Mouse (Mus musculus): ENCODE data around the gene Mfsd12. TPM values are rescaled to one million over a fixed set of nuclear protein-coding genes. Genes with fewer than 3 reads are reported as not detected.
A peak's percentile ranks its signal among the peaks of the same experiment; 100 is the strongest.

The Mfsd12 gene
- total and polyA plus RNA-seq, 2 experiments from 2014 or later, result 13.6 to 38.1 TPM

GRCm38 (mm10) chr10:81404720-81405119 is 47.4 kb downstream of the Mfsd12 start:
- no peak for TF ChIP-seq CTCF (IDR thresholded peaks at IDR 0.05; ENCODE audit: low read depth)
- H3K4me1 ChIP-seq (ENCODE audit: insufficient read depth, low read length), result peaks cover 31% of the 10 kb centered on the region
- H3K36me3 ChIP-seq (ENCODE audit: insufficient read depth, low read length), result peaks cover 30% of the 10 kb centered on the region
- ATAC-seq (no peak), DNase-seq (ENCODE audit: low spot score) (no peak)
- no peak overlapping the region for H3K4me2 ChIP-seq (ENCODE audit: low read depth, low read length)
- H3K9ac ChIP-seq (replicated peaks; ENCODE audit: low read length), result no peak overlapping the region
- no peaks in the 10 kb centered on the region for H3K27me3 ChIP-seq (ENCODE audit: insufficient read depth, low read length)
- H3K9me3 ChIP-seq (ENCODE audit: low read length), result no peaks in the 10 kb centered on the region
- H3K27ac ChIP-seq, result no peak overlapping the region
- no peak overlapping the region for H3K4me3 ChIP-seq (ENCODE audit: low read length)
- 75% methylated on average over 18 of the region's 18 CpGs for WGBS

- WGBS, result 44% methylated on average over 13 of the region's 13 CpGs
- DNase-seq (ENCODE audit: low spot score) (peak; percentile 69), ATAC-seq (no peak)
- TF ChIP-seq CTCF (IDR thresholded peaks at IDR 0.05; ENCODE audit: low read depth), result peak; percentile 78
- Histone ChIP-seq H3K27me3 (ENCODE audit: insufficient read depth, low read length) (no peaks in the 10 kb centered on the region), H3K27ac (no peak overlapping the region), H3K9me3 (ENCODE audit: low read length) (no peaks in the 10 kb centered on the region), H3K4me1 (ENCODE audit: insufficient read depth, low read length) (peaks cover 31% of the 10 kb centered on the region), H3K36me3 (ENCODE audit: insufficient read depth, low read length) (peaks cover 24% of the 10 kb centered on the region), H3K9ac (replicated peaks; ENCODE audit: low read length) (no peak overlapping the region), H3K4me2 (ENCODE audit: low read depth, low read length) (no peak overlapping the region), H3K4me3 (ENCODE audit: low read length) (no peak overlapping the region)
These were observed 48.4 kb downstream of the Mfsd12 start for GRCm38 (mm10) chr10:81405588-81406201.

- no peak for ATAC-seq
- H3K4me3 ChIP-seq (ENCODE audit: low read length), result no peak overlapping the region
- no peaks in the 10 kb centered on the region for H3K9me3 ChIP-seq (ENCODE audit: low read length)
- no peak for TF ChIP-seq CTCF (IDR thresholded peaks at IDR 0.05; ENCODE audit: low read depth)
- peaks cover 32% of the 10 kb centered on the region for H3K4me1 ChIP-seq (ENCODE audit: insufficient read depth, low read length)
- peak overlapping the region; percentile 43 for H3K4me2 ChIP-seq (ENCODE audit: low read depth, low read length)
- no peaks in the 10 kb centered on the region for H3K27me3 ChIP-seq (ENCODE audit: insufficient read depth, low read length)
- peaks cover 24% of the 10 kb centered on the region for H3K36me3 ChIP-seq (ENCODE audit: insufficient read depth, low read length)
- no peak for DNase-seq (ENCODE audit: low spot score)
- no peak overlapping the region for H3K9ac ChIP-seq (replicated peaks; ENCODE audit: low read length)
- 32% methylated on average over 24 of the region's 24 CpGs for WGBS
- H3K27ac ChIP-seq, result no peak overlapping the region
These were observed 49.5 kb downstream of the Mfsd12 start for GRCm38 (mm10) chr10:81406504-81407440.

GRCm38 (mm10) chr10:81407539-81408423 is 50.5 kb downstream of the Mfsd12 start:
- peak overlapping the region; percentile 43 for H3K4me2 ChIP-seq (ENCODE audit: low read depth, low read length)
- no peak overlapping the region for H3K9ac ChIP-seq (replicated peaks; ENCODE audit: low read length)
- no peaks in the 10 kb centered on the region for H3K27me3 ChIP-seq (ENCODE audit: insufficient read depth, low read length)
- WGBS, result 26% methylated on average over 31 of the region's 31 CpGs
- peaks cover 27% of the 10 kb centered on the region for H3K4me1 ChIP-seq (ENCODE audit: insufficient read depth, low read length)
- ATAC-seq (peak; percentile 13; the same call in 1 of the 2 replicates), DNase-seq (ENCODE audit: low spot score) (peak; percentile 87)
- H3K27ac ChIP-seq, result no peak overlapping the region; the same call in 1 of the 2 replicates
- no peak overlapping the region for H3K4me3 ChIP-seq (ENCODE audit: low read length)
- no peak for TF ChIP-seq CTCF (IDR thresholded peaks at IDR 0.05; ENCODE audit: low read depth)
- H3K9me3 ChIP-seq (ENCODE audit: low read length), result no peaks in the 10 kb centered on the region
- H3K36me3 ChIP-seq (ENCODE audit: insufficient read depth, low read length), result peaks cover 24% of the 10 kb centered on the region

- H3K4me1 ChIP-seq (ENCODE audit: insufficient read depth, low read length), result peaks cover 25% of the 10 kb centered on the region
- peaks cover 24% of the 10 kb centered on the region for H3K36me3 ChIP-seq (ENCODE audit: insufficient read depth, low read length)
- 55% methylated on average over 13 of the region's 13 CpGs for WGBS
- H3K9ac ChIP-seq (replicated peaks; ENCODE audit: low read length), result no peak overlapping the region
- H3K27ac ChIP-seq, result no peak overlapping the region
- H3K27me3 ChIP-seq (ENCODE audit: insufficient read depth, low read length), result no peaks in the 10 kb centered on the region
- ATAC-seq, result no peak
- H3K9me3 ChIP-seq (ENCODE audit: low read length), result no peaks in the 10 kb centered on the region
- no peak for DNase-seq (ENCODE audit: low spot score)
- no peak overlapping the region for H3K4me3 ChIP-seq (ENCODE audit: low read length)
- TF ChIP-seq CTCF (IDR thresholded peaks at IDR 0.05; ENCODE audit: low read depth), result no peak
- H3K4me2 ChIP-seq (ENCODE audit: low read depth, low read length), result no peak overlapping the region
These were observed 51.1 kb downstream of the Mfsd12 start for GRCm38 (mm10) chr10:81408424-81408729.

GRCm38 (mm10) chr10:81408871-81409291 is 51.6 kb downstream of the Mfsd12 start:
- Histone ChIP-seq H3K27me3 (ENCODE audit: insufficient read depth, low read length) (no peaks in the 10 kb centered on the region), H3K4me2 (ENCODE audit: low read depth, low read length) (no peak overlapping the region), H3K9ac (replicated peaks; ENCODE audit: low read length) (no peak overlapping the region), H3K36me3 (ENCODE audit: insufficient read depth, low read length) (peaks cover 21% of the 10 kb centered on the region), H3K4me3 (ENCODE audit: low read length) (no peak overlapping the region), H3K9me3 (ENCODE audit: low read length) (no peaks in the 10 kb centered on the region), H3K27ac (peak overlapping the region; percentile 11; the same call in 1 of the 2 replicates), H3K4me1 (ENCODE audit: insufficient read depth, low read length) (peaks cover 25% of the 10 kb centered on the region)
- peak; percentile 74 for DNase-seq (ENCODE audit: low spot score)
- TF ChIP-seq CTCF (IDR thresholded peaks at IDR 0.05; ENCODE audit: low read depth), result peak; percentile 82
- 35% methylated on average over 9 of the region's 9 CpGs for WGBS
- no peak for ATAC-seq
